Mouse (Mus musculus) adrenal gland, postnatal 36 days (tissue): Measurements from ENCODE around the gene Fgd6. TPM values are rescaled to one million over a fixed set of nuclear protein-coding genes. Genes with fewer than 3 reads are reported as not detected.

Experiments
- DNase-seq, 2 experiments: peaks; one replicate each; pipeline ENCODE4 v3.0.0; 2021; ENCODE audit warnings: mixed read lengths in 1 of 2
- long read RNA-seq, 2 experiments: library from polyadenylated mRNA; stranded (forward); transcript quantifications; one replicate each; pipeline ENCODE4 v2.0.0; 2021; ENCODE audit warnings: borderline sequencing depth in 2 of 2
- total RNA-seq, 2 experiments: library from RNA; stranded (reverse); gene quantifications; 2 replicates each; pipeline ENCODE4 v1.2.3; 2021

Gene Fgd6
- 1 to 10 TPM; 5.1 to 5.8 TPM for total RNA-seq
- long read RNA-seq, experiment 1, partial matches to known transcripts, result 0 of 2 reads
- long read RNA-seq, experiment 1, other reads (novel, unspliced or antisense), result 2 of 2 reads
- long read RNA-seq, experiment 2, result 0 reads

DNA sequence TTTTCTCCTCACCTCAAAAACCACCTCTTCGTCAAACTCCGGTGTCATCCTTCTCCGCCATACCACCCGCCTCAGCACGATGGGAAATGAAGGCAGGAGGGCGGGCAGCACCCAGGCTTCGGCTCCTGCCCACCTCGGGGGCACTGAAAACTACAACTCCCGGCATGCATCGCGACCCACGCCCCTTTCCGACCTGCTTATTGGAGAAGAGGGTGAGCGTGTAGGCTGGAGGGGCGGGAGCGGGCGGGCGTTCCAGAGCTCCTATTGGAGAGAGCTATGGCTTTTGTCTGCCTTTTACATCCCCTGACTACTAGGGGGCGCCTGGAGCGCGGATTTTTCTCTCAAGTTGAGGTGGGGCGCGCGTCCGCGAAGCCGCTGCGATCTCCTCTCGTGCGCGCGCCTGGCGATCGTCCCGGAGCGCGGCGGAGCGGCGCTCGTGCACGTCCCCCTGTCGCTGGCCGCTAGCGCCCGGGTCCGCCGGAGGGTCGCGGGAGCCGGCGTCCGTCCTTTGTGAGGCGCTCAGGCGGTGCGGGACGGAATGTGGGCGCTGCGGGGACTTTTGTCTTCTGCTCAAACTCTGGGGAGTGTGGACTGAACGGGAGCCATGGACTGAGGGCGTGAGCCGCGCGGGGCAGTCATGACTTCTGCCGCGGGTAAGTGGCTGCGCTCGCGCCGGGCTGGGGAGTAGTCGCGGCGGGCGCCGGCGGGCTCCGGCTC lies at the start of gene Fgd6, which contains the start of gene Vezt:
Fgd6 (plus strand) TSS at position 344 of the 717 bp plus-strand sequence.
Vezt (minus strand) TSS at position 160 of the 717 bp plus-strand sequence.
- peak; percentile 98 to 99 for DNase-seq

DNA sequence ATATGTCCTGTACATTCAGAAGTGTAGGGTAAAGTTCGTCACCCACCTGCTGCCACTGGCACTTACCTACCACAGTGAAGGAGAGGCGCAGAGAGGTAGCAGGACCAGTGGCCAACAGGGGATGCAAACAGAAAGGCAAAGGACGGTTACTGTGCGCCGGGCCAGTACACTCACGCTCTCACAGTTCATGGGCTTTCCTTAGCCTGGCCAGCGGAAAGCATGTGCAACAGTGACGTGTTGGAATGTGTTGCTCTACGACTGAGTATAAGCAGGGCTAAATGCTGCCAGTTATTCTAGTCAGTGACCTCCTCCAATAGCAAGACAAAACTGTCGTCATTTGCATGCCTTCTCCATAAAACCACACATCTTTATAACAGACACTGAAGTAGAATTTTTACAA lies 41.7 kb upstream of the Fgd6 start:
- DNase-seq, result no peak

DNA sequence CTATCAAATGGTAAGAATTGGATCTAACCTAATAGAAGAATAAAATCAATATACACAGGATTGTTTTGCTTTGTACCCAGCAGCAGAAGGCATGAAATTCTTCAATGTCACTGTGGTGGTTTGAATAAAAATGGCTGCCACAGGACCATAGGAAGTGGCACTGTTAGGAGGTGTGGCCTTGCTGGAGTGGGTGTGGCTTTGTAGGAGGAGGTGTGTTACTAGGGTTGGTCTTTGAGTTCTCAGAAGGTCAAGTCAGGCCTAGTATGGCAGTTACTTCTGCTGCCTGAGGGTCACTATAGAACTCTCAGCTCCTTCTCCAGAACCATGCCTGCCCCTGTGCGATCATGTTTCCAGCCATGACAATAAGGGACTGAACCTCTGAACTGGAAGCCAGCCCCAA lies 40.7 kb upstream of the Fgd6 start:
- DNase-seq, result no peak

DNA sequence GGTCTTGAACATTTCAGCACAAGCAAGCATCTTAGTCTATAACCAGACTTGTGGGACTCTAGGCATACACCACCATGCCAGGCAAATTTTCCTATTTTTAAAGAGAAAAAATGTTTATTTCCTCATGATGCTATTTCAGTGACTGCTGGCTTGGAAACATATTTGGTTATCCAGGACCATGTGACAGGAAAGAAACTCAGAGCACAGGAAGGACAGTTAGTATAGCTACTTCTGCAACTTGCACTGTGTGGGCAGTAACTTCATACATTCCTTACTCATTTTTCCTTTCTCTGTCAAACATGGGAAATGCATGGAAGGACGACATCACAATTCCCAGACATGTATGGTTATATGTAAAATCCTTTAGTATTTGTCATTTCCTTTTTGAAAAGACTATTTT lies 36.4 kb upstream of the Fgd6 start:
- no peak for DNase-seq

DNA sequence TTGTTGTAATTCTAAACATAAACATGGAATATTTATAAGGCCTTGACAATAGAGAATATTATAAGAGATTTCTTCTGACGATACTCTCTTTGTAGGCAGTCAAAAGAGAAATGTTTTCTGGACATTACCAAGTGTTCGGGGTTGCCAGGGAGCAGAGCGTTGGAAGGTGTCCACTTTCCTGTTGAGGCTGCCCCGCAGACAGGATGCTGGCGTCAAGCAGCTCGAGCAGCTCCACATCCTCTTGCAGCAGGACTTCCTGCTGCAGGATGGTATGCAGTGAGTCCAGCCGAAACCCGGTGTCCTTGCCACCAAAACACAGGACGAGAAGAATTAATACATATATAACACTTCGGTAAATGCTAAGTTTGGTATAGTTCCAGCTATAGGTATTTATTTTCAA lies 35.6 kb upstream of the Fgd6 start:
- peak; percentile 24 to 41 for DNase-seq

DNA sequence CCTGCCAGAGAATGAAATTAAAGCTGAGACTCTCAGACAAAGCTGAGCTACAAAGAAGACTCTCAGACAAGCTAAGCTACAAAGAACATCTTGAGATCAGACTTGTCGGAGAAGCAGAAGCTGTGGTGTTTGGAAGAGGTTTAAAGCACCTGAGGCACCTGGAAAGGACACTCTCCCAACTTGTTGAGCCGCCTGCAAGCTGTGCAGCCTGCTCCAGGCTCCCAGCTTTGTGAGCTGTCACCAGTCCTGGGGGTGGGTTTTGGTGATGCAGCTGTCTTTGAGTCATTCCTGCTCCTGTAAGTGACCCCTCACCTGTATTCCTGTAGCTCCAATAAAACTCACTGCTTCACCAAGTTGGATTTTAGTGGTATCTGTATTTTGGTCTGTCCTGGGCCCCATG lies 27.4 kb upstream of the Fgd6 start:
- no peak for DNase-seq

DNA sequence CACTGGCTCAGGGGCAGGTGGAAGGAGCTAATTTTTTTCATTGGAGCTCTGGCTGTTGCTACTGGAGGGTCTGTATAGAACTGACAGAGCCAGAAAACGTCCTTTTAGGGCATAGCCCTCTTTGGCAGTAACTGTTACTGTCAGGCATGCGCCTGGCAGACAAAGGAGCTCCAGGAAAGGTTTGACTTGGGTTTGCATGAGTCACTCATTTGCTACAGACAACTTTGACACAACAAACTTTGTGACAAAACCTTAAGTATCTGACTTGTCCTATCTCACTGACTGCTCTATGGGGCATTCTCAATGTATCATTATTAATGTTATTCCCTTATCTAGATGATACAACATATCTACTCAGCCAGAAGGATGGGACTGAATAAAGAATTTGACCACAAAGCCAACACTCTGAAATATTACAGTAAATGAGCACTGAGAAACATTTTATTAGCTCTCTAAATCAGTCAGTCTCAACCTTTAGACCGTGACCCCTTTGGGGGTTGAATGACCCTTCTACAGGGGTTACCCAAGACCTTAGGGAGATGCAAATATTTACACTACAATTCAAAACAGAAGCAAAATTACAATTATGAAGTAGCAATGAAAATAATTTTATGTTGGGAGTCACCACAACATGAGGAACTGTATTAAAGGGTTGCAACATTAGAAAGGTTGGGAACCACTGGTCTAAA lies 25.7 kb upstream of the Fgd6 start:
- no peak for DNase-seq

DNA sequence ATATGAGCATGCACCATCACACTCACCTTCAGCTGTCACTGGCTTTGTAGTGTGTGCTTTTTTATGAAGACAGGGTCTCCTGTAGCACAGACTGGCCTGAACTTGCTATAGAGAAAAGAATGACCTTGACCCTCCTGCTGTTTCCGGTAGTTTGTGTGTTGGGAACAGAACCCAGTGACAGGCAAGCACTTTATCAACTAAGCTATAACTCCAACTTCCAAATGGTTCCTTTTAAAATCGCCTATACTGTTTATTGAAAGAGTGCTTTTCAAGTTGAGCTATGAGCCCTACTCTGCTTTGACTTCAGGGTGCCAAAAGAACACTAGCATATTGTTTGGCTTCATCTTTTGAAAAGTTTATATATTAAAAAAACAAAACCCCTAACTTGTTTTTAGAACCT lies 24.8 kb upstream of the Fgd6 start:
- no peak for DNase-seq

DNA sequence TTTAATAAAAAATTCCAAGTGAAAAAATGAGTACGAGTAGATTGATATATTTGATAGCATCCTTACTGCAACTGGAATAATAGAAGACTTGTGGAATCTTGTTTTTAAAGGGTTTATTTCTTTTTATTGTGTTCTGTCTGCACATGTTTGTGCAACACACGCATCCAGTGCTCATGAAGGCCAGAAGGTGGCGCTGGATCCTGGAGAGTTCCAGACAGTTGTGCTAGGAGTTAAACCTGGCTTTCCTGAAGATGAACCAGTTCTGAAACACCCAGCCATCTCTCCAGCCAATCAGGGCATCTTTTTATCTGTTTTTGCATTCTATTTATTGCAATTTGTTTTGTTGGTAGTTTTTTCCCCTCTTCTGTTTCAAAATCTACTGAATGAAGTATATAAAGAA lies 22.6 kb upstream of the Fgd6 start:
- DNase-seq, result peak; percentile 62 to 74

DNA sequence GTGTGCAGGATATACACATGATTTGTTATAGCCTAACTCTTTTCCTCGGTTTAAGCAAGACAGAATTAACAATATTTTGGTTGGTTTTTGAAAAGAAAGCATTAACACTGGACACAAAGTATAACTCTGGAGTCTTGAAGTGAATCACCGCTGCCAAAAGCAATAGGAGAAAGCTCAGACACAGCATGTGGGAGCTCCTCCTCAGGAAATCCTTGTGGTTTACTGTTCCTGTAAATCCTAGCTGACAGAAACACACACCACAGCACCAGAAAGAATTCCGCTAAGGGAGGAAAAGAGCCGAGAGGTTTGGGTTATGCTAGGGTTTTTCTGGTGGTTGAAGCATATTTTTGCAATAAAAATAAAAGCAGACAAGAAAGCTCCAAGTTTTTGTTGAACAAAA lies 21.6 kb upstream of the Fgd6 start:
- no peak for DNase-seq

DNA sequence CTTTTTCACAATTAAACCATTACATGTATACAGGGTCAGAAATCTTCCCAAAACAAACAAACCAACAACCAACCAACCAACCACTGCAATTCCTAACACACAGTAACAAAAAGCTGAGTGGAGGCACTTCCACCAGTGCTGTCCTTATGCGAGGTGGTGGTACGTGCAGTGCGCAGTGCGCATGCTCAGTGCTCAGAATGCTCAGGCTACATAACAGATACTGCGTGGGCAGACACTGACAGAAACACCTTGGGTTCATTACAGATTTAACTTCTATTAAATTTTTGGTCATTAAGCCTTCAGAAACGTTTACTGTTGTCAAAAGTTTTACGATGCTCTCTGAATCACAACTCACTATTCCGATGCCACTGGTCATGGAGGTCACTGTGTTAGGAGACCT lies 18.3 kb upstream of the Fgd6 start:
- no peak for DNase-seq

DNA sequence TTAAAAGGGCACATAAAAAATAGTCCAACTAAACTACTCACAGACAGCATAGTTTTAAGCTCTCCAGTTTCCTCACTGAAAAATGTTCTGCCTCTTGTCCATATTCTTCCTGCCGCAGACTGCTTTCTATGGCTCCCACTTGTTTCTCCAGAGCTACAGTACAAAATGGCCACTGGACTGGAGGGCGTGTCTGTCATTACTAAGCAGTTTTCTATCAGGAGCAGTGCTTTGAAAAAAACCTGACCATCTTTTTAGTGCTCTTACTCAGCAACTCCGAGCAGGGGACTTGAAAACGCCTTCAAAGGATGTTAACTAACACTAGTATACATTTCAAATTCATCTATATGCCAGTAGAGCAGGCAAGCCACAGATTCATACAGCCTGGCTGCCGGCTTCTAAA lies 15.2 kb upstream of the Fgd6 start:
- no peak for DNase-seq

DNA sequence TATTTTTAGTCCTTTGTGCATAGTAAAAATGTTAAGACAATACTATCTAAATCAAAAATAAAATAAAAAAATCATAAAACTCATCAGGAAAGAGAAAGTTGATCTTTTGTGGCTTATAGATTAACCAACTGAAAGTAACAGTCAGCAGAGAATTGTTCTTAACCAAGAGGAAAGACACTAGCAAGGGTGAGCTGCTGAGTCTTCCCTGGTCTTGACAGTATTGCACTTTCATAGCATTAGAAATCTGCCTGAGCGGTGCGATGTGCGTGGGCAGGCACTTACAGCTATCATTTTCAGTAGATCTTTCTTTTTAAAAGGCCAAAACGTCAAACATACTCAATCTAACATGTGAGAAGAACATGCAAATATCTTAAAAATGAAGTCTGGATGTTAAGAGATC lies 14.7 kb upstream of the Fgd6 start:
- DNase-seq, result no peak

DNA sequence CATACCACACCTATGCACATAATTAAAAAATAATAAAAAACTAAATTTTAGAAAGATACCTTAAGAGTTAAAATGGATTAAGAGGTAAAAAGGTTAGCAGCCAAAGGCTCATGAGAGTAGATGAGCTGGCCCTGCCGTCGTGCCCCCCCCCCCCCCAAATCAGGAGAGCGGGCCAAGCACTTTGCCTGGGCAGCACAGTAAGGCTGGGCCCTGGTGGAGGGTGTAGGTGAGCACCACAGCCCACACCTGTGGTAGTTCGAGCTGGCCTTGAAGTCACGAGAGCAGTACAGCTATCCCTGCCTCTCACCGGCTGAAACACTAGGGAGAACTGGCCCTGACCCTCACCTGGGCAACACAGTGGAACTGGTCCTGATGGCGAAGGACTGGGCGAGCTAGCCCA lies 10.7 kb upstream of the Fgd6 start:
- DNase-seq, result no peak

DNA sequence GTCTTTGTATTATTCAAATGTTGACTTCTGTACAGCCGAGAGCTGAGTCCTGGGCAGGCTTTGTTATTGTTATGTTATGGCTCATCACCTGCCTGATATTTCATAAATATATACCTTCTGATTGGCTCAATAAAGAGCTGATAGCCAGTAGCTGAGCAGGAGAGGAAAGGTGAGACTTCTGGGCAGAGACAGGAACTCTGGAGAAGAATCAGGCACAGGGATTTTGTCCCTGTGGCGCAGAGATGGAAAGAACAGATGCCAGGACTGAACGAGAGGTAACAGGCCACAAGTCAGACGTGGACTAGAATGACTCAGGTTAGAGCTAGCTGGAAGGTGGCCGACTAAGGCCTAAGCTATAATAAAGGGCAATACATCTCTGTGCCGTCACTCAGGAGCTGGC lies 7.3 kb upstream of the Fgd6 start:
- no peak for DNase-seq

DNA sequence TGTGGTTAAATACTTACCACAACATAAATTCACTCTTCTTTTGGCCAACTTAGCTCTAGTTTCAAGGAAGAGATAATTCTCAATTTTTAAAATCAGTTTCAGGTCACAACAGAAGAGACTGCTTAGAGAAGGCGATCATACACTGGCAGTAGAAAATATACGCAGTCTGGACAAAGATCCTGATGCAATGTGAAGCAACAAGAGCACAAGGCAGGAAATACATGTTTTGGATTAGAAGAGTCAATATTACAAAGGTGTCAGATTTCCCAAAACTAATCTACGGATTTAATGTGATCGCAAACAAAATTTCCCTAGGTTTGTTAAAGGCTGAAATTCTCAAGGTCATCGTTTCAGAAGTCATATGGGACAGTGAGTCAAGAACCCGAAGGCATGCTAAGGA lies 4.6 kb upstream of the Fgd6 start:
- DNase-seq, result no peak

DNA sequence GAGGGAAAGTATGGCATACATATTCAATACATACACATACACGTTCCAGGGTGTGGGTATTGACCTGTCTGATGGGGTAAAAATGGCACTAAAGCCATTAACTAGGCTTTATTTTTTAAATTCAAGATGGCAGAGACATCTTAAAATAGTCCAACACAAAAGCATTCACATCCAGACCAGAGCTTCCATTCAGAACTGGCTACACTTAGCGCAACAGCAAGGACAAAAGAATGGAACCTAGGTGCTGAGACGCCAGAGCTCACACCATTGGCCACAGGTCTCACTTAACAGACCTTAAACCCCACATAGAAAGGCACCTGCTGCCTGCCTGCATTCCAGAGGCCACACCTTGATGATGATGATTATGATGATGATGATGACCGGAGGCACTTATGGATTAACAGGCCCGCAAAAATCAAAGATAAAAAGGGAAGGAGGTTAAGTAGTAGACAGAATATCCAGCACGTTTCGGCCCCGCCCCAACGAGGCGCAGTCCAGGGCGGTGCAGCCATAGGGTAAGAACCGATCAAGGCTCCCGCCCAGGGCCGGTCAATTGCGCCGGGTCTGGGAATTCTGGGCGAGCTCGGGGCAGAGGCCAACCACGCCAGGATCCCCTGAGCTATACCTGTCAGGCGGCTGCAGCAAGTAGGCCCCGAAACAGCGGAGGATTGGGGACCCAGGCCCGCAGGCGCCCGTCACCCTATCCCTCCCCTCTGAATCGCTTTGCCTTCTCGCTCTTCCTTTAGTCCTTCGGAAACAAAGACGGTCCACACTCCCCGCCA lies 734 bp upstream of the Fgd6 start:
- DNase-seq, result peak; percentile 70 to 78

DNA sequence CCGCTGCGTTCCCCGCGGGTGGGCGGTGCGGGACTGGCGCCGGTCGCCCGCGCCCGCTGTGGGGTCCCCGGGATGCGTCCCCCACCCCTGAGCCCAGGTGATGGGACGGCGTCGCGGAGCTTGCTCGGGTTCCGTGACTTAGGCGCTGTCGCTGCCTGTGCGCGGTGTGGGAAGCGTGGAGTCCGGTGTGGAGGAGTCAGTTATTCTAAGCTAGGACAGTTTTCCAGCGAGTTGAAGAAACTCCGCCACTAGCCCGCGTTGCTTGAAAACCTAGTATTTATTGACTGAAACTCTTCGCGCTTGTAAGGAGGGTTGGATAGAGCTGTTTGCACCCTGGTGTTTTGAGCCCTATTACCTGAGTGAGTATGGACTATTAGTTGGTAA lies 566 bp downstream of the Fgd6 start:
- DNase-seq, result no peak

DNA sequence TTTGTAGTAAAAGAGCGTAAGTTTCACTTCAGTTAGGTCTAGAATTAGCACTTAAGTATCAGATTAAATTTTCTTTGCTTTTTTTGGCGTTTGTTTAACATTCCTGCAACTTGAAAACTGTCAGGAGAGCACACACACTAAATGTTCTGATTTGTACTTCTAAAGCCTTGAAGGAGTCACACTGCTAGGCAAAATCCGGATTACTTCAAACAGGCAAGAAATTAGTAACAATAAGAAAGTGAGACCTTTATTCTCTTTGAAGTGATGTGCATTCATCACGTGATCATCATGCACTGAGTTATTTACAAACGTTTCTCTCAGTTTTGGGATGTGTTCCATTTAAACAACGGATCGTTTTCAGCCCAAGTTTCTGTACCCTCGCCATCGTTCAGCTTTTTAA lies 1.4 kb downstream of the Fgd6 start:
- DNase-seq, result no peak

DNA sequence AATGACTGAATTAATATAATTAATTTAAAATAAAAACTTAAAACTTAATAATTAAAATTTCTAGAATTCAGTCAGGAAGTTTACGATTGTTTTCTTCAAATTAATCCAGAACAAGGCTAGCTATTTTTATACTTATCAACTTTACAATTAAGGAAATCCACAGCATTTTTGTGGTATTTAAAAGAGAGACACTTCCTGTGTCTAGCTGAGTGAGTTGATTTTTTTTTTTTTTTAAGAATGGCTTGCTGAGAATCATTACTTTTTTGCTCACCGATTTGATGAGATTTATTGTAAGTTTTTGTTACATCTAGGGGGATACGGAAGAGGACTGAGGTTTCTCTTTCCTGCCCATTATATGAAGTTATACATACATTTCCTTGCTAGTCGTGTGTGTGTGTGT lies 1.8 kb downstream of the Fgd6 start:
- DNase-seq, result no peak

DNA sequence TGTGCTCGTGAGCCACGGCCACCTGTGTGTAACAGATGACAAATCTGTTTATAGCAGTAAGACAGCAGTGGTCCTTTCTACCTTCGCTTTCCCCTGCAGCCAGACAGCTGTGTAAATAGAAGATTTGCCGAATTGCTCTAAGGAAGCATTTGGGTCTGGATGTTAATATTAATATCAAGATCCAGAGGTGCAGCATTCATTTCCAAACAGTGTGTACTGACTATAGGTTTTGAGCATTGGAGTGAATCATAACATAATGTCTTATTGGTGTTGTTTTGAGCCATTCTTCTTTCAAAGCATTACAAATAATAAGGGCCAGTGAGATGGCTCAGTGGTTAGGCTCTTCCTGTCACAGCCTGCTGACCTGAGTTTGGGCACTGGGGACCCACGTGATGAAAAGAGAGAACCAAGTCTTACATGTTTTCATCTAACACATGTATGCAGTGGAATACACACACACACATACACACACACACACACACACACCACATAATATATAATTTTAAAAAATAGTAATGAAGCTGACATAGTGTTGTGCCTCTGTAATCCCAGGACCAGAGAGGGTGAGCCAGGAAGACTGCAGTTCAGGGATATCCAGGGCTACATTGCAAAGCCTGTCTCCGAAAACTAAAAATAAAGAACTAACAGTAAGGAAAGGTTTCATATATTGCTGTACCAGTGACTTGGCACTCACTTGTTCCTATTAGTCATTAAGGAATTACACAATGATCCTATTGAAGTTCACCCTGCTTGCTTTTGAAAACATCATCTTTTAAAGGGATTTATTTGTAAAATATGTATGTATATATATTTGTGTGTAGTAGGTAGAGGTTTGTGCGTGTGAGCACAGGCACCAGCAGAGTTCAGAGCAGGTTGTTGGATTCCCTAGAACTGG lies 2.8 kb downstream of the Fgd6 start:
- DNase-seq, result no peak

DNA sequence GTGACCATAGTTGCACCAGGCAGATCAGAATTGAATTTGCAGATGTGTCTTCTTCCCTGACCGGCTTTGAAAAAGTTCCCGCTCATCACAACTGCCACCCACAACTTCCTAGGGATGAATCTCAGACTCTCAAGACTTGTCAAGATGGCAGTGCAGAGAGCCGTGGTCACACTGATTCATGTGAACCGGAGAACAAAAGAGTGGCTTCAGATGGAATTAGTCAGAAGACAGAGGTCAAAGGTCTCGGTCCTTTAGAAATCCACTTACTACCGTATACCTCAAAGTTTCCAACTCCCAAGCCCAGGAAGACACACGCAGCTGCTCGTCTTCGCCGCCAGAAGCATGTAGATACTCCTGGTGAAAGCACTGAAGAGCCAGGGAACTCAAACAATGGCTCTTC lies 8.1 kb downstream of the Fgd6 start:
- no peak for DNase-seq
